Mouse (Mus musculus) myocyte (in vitro differentiated cells): ENCODE measurements around the gene Zfc3h1.
A peak's percentile ranks its signal among the peaks of the same experiment; 100 is the strongest.

Source experiments
- MAX ChIP-seq: IDR thresholded peaks from one replicate; pipeline ENCODE4 v1.6.1; 2011; ENCODE audit warnings: low read depth, mild to moderate bottlenecking, control low read depth
- MYOG ChIP-seq, 3 experiments: IDR thresholded peaks; one replicate each; pipeline ENCODE4 v1.6.1; 2011; ENCODE audit warnings: control low read depth in 2 of 3, low read depth in 2 of 3, mild to moderate bottlenecking in 2 of 3; ENCODE audit not compliant: insufficient read length in 2 of 3, control insufficient read depth in 1 of 3, insufficient read depth in 1 of 3
- POLR2A ChIP-seq: IDR thresholded peaks from one replicate; pipeline ENCODE4 v1.6.1; 2011; ENCODE audit warnings: low read depth, mild to moderate bottlenecking, control low read depth, moderate library complexity; ENCODE audit not compliant: insufficient read length
- POLR2AphosphoS2 ChIP-seq: IDR thresholded peaks from one replicate; pipeline ENCODE4 v1.6.1; 2011; ENCODE audit warnings: low read depth, control low read depth; ENCODE audit not compliant: insufficient read length

DNA sequence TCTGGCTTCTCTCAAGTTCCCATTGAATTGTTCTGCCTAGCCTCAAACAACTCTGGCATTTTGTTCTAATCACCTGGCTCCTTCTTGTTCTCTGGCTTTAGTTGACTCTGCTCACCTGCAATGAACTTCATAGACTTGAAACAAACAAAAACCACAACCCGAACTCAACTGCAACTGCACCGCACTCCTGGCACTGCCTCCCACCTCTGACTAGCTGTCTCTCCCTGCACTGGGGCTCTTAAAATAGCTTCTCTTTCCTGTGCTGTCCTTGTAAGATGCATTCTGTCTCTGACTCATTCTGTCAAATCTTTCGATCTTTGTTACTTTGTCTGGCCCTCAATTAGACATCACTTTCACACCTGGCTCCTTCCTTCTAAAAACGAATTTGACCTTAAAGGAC lies 21.6 kb upstream of the Zfc3h1 start:
- TF ChIP-seq POLR2AphosphoS2: peak; percentile 21
- TF ChIP-seq POLR2A: no peak
- no peak for TF ChIP-seq MAX
- TF ChIP-seq MYOG (IDR thresholded peaks at IDR 0.05; ENCODE audit: control insufficient read depth in 1 of 3, insufficient read depth in 1 of 3, insufficient read length in 2 of 3, low read depth in 2 of 3): no peak
